Mouse (Mus musculus): ENCODE data around the gene Gm266. TPM values are rescaled to one million over a fixed set of nuclear protein-coding genes. Genes with fewer than 3 reads are reported as not detected.

The Gm266 gene
- polyA plus RNA-seq (2012; rRNA removed), result 6.3 and 9.1 TPM in 2 replicates

DNA sequence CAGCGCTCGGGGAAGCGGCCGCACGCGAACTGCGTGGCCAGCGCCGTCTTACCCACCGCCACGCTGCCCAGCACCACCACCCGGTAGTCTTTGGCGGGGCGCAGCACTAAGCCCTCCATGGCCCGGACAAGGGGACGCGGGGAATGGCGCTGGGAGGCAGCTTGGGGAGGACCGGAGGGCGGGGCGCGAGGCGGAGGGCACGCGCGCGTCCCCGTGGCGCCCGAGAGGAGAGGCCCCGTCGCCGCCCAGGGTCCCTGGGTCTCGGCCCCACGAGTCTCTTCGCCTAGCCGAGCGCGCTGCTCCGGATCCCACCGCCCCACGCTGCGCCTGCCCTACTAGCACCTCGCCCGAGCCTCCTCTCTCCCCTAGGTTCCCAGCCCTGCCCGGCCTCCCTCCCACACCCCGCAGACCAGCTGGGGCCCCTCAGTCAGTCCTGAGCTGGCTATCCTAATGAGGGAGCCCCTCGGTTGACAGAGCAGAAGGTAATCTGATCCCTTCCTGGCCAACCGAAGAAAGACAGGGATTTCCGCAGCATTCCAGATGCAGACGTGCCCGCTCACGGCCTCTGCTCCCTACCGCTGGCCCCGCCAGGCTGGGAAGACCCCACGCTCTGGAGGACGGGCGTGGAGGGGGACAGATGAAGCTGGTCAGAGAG, at the start of gene Gm266:
Gm266 (minus strand) TSS at position 172 of the 655 bp plus-strand sequence.
- H3K4me1 ChIP-seq (ENCODE audit: control insufficient read depth, insufficient read depth, low read length), result no peaks in the 10 kb centered on the region
- no peak within 1 kb of the TSS for H3K27ac ChIP-seq (ENCODE audit: insufficient read depth, low read length)
- TF ChIP-seq CTCF (IDR thresholded peaks at IDR 0.05; ENCODE audit: extremely low read depth, insufficient read depth, low read length), result no peak
- H3K4me3 ChIP-seq (ENCODE audit: insufficient read depth, low read length), result peak within 1 kb of the TSS; percentile 19

DNA sequence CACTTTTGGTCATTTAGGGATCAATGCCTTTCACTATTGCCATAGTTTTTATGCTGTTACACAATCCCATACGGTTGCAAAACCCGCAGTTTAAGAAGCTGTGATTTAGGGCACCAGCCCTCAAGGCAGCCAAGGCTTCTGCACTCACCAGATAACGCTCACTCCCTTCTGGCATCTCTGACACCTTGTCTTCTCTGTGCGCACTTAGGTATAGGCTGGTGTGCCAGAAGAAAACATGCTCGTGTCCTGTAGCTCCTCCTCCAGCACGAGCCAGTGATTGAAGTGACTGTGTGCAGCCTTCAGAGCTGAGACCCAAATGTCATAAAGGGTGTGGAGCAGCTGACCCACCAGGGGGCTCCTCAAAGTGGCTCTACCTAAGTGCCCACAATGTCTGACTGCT, 49.7 kb upstream of the Gm266 start:
- no peak for TF ChIP-seq POLR2A (IDR thresholded peaks at IDR 0.05; ENCODE audit: extremely low read depth, insufficient read depth, low read length)
- no peak for TF ChIP-seq CTCF (IDR thresholded peaks at IDR 0.05; ENCODE audit: extremely low read depth, insufficient read depth, low read length)
- peaks cover 6% of the 10 kb centered on the region for H3K4me1 ChIP-seq (ENCODE audit: control insufficient read depth, insufficient read depth, low read length)
- no peak overlapping the region for H3K27ac ChIP-seq (ENCODE audit: insufficient read depth, low read length)
- H3K4me3 ChIP-seq (ENCODE audit: insufficient read depth, low read length), result no peak overlapping the region

DNA sequence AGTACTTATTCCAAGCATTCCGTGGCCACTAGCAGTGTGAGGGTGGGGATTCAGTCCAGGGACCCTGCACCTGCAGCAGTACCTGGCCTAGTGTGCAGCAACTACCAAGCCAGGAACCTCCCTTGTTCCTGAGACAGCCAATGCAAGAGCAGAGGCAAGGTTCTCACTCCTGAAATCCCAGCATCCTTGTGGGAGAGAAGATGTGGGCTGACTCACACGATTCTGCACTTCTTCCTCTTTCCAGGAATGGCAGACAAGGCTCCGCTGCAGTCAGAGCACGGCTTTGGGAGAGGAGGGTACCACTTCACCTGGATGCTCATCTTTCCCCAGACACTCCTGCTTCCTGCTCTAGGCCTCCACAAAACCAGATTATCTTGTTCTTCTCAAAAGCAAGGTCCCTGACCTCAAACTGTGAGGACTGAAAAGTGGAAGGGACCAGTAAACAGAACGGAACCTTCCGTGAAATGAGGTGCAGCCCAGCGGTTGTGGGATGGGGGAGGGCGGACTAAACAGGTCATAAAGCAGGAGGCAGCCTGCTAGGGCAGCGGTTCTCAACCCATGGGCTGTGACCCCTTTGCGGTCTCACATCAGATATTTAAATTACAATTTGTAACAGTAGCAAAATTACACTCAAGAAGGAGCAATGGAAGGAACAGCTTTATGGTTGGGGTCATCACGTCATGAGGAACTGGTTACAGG, 47.6 kb upstream of the Gm266 start:
- TF ChIP-seq POLR2A (IDR thresholded peaks at IDR 0.05; ENCODE audit: extremely low read depth, insufficient read depth, low read length) (peak; percentile 82; the same call in 1 of the 2 replicates), CTCF (IDR thresholded peaks at IDR 0.05; ENCODE audit: extremely low read depth, insufficient read depth, low read length) (no peak)
- Histone ChIP-seq H3K4me1 (ENCODE audit: control insufficient read depth, insufficient read depth, low read length) (no peaks in the 10 kb centered on the region; the same call in none of the 2 replicates), H3K27ac (ENCODE audit: insufficient read depth, low read length) (no peak overlapping the region)

DNA sequence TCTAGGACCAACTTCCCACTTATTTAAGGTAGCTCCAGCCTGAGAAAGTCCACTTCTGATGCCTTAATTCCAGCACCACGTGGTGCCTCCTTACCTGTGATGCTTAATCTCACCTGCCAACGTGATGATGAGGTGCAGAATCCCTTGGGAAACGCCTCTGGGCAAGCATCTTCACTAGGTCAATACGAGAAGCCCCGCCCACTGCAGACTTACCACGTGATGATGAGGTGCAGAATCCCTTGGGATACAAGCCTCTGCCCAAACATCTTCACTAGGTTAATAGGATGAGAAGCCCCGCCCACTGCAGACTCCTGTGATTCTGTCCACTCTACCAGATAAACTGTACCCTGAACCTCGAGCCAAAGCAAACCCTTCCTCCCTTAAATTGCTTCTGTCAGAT, 43.6 kb upstream of the Gm266 start:
- H3K4me1 ChIP-seq (ENCODE audit: control insufficient read depth, insufficient read depth, low read length), result peaks cover 1% of the 10 kb centered on the region; the same call in 1 of the 2 replicates

More for the DNA sequence above, 47.6 kb upstream of the Gm266 start:
- no peak overlapping the region for H3K4me3 ChIP-seq (ENCODE audit: insufficient read depth, low read length)

DNA sequence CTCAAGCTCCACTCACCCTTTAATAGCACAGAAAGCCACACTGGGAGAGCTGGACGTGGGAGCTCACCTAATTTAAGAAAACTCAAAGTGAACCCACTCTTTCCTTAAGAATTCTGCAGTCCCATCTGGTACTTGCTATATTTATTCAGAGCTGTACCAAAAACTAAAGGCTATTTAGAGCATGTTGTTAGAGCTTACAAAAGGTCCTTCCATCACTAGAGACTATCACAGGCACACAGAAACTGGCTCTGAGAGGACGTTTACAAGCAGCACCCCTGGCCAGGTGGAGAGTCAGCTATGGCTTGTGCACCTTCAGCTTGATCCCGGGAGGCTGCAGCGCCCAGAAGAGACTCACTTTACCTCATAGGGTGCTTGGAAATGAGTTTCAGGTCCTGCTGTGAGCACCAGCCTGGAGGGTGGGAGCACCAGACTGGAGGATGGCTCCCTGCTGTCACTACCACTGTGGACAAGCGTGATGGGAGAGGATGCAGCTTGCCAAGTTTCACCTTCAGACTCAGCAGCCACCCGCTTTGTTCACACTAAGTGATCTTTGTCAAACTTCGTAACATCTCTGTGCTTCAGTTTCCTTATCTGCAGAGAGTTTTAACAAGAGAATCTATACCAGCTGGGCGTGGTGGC, 42.1 kb upstream of the Gm266 start:
- H3K27ac ChIP-seq (ENCODE audit: insufficient read depth, low read length), result peak overlapping the region; percentile 71
- TF ChIP-seq CTCF (IDR thresholded peaks at IDR 0.05; ENCODE audit: extremely low read depth, insufficient read depth, low read length) (no peak), POLR2A (IDR thresholded peaks at IDR 0.05; ENCODE audit: extremely low read depth, insufficient read depth, low read length) (no peak)
- no peak overlapping the region for H3K4me3 ChIP-seq (ENCODE audit: insufficient read depth, low read length)
- H3K4me1 ChIP-seq (ENCODE audit: control insufficient read depth, insufficient read depth, low read length), result 0 out of 2 replicates have a peak, but pooled peaks cover 1% of the 10 kb centered on the region

More for the DNA sequence above, 43.6 kb upstream of the Gm266 start:
- Histone ChIP-seq H3K4me3 (ENCODE audit: insufficient read depth, low read length) (no peak overlapping the region), H3K27ac (ENCODE audit: insufficient read depth, low read length) (no peak overlapping the region)
- TF ChIP-seq CTCF (IDR thresholded peaks at IDR 0.05; ENCODE audit: extremely low read depth, insufficient read depth, low read length) (no peak), POLR2A (IDR thresholded peaks at IDR 0.05; ENCODE audit: extremely low read depth, insufficient read depth, low read length) (no peak)

DNA sequence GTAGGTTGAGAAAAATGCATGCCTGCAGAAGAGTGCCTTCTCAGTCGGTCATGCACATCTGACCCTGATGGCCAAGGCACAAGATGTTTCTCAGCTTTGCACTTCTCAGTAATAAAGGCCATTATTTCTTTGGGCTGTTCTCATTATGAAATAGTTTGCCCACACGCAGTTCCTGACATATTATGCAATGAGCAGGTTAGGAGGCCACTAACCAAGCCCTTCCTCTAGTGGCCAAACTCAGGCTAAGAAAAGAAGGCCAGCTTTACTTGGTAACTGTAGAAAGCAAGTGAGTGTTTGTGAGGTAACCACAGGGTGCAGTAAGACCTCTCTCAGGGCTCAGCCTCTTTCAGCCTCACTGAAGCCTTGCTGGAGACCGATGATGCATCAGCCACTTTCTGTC, 39.3 kb upstream of the Gm266 start:
- TF ChIP-seq CTCF (IDR thresholded peaks at IDR 0.05; ENCODE audit: extremely low read depth, insufficient read depth, low read length) (no peak), POLR2A (IDR thresholded peaks at IDR 0.05; ENCODE audit: extremely low read depth, insufficient read depth, low read length) (no peak)
- no peak overlapping the region for H3K27ac ChIP-seq (ENCODE audit: insufficient read depth, low read length)
- no peak overlapping the region for H3K4me3 ChIP-seq (ENCODE audit: insufficient read depth, low read length)

DNA sequence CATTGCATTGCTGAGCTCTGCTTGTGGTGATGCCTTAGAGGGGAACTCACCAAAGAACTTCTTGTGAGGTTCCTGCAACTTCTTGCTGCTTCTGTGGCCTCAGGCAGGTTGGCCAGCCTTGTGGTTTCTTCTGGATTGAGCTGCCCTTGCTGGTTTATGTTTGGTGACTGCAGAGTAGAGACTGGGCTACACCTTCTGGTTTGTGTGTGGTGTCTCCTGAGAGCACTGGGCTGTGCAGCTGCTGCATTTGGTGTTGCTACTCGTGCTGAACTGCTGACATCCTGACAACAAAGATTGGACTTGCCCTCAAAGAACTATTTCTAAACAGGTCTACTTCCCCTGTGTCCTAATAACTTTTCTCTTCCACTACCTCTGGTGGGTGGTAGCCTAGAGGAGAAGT, 38.8 kb upstream of the Gm266 start:
- no peak overlapping the region for H3K27ac ChIP-seq (ENCODE audit: insufficient read depth, low read length)
- TF ChIP-seq POLR2A (IDR thresholded peaks at IDR 0.05; ENCODE audit: extremely low read depth, insufficient read depth, low read length), result no peak
- no peak for TF ChIP-seq CTCF (IDR thresholded peaks at IDR 0.05; ENCODE audit: extremely low read depth, insufficient read depth, low read length)

More for the DNA sequence above, 39.3 kb upstream of the Gm266 start:
- H3K4me1 ChIP-seq (ENCODE audit: control insufficient read depth, insufficient read depth, low read length), result 0 out of 2 replicates have a peak, but pooled peaks cover 1% of the 10 kb centered on the region

DNA sequence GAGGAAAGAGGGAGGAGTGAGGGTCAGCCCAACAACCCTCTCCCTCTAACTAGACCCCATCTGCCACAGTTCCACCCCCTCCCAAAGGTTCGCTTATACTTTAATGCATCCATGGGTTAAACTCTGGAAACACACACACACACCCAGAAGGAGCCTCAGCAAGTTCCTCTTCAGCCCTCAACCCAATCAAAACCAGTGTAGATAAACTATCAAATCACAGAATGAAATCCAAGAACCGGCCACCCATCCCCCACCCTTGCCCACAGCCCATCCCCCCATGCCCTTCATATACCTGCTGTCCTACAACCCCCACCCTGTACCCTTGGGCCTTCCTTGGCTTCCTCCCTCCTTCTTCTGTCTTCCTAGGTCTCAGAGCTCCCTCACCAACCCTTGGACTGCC, 35.4 kb upstream of the Gm266 start:
- TF ChIP-seq POLR2A (IDR thresholded peaks at IDR 0.05; ENCODE audit: extremely low read depth, insufficient read depth, low read length) (no peak), CTCF (IDR thresholded peaks at IDR 0.05; ENCODE audit: extremely low read depth, insufficient read depth, low read length) (no peak)
- Histone ChIP-seq H3K4me1 (ENCODE audit: control insufficient read depth, insufficient read depth, low read length) (no peaks in the 10 kb centered on the region; the same call in none of the 2 replicates), H3K27ac (ENCODE audit: insufficient read depth, low read length) (no peak overlapping the region), H3K4me3 (ENCODE audit: insufficient read depth, low read length) (no peak overlapping the region)

More for the DNA sequence above, 38.8 kb upstream of the Gm266 start:
- H3K4me1 ChIP-seq (ENCODE audit: control insufficient read depth, insufficient read depth, low read length), result peaks cover 1% of the 10 kb centered on the region; the same call in 1 of the 2 replicates
- H3K4me3 ChIP-seq (ENCODE audit: insufficient read depth, low read length), result no peak overlapping the region

DNA sequence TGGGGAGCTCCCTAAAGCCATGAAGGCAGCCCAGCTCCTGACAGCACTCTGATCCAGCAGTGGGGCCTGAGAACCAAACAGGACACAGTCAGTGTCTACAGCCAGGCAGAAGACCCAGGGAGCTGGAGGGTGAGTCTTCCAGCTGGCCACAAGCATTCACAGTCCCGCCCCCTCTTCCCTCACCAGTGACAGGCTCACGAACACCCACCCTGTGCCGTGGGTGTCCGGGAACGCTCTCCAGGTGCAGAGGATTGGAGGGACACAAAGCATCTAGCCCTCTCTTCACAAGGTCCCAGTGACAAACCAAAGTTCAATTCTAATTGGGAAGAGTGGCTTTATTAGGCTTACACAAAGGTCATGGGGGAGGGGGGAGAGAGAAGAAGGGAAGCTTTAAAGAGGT, 34.2 kb upstream of the Gm266 start:
- no peak overlapping the region for H3K27ac ChIP-seq (ENCODE audit: insufficient read depth, low read length)
- TF ChIP-seq POLR2A (IDR thresholded peaks at IDR 0.05; ENCODE audit: extremely low read depth, insufficient read depth, low read length) (no peak), CTCF (IDR thresholded peaks at IDR 0.05; ENCODE audit: extremely low read depth, insufficient read depth, low read length) (no peak)
- no peaks in the 10 kb centered on the region; the same call in none of the 2 replicates for H3K4me1 ChIP-seq (ENCODE audit: control insufficient read depth, insufficient read depth, low read length)
- H3K4me3 ChIP-seq (ENCODE audit: insufficient read depth, low read length), result no peak overlapping the region

Data from cortical plate, adult 2 months (tissue).